Mouse (Mus musculus): ENCODE measurements around the gene Zfp281. TPM values are rescaled to one million over a fixed set of nuclear protein-coding genes. Genes with fewer than 3 reads are reported as not detected.

Zfp281 gene
- 2.6 and 2.9 TPM in 2 replicates for polyA plus RNA-seq (2012; ENCODE audit: insufficient read depth, low replicate concordance)

DNA sequence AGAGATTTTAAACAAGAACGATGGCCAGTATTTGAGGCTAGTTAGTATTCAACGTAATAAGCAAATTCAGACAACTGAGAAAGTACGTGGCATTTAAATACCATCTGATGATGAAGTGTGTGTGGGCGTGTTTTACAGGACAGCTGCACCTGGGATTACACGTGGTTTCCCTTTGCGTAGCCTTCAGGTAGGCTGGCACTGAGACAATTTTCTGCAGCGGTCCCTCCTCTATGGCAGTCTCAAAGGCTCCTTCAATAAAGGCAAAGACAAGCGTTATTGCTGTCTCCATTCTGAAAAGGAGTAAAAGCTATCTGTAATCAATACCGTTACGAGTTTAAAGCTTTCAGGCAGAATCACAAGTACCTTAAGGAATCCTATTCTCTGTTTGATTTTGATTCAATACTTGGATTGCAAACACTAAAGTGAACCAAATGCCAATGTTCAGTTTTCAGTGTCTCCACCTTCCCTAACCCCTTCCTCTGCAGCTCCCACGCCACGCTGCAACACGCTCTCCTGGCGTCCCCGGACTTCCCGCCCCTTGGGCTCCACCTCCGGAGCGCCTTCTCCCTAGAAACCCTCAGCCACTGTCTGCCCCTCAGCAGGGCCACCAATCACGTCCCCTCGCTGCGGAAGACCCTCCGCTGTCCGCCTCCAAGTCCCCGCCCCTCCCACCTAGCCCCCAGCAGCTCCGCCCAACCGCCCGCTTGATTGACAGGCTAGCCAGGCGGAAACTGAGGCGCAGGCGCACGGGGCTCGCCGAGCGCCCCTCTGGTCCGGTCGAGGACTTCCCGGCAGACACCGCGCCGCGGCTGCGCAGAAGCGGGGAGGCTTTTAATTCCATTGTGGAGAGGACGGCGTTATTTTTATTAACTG lies at the start of gene Zfp281:
Gene Zfp281 (plus strand): TSS at position 756 of the 873 bp plus-strand sequence.
- TF ChIP-seq GATA1 (IDR thresholded peaks at IDR 0.05; ENCODE audit: borderline replicate concordance, low read length) (no peak), FLI1 (IDR thresholded peaks at IDR 0.05; ENCODE audit: low read length) (no peak)
- Histone ChIP-seq H3K4me3 (replicated peaks) (peak within 1 kb of the TSS; percentile 96), H3K27me3 (replicated peaks) (no peaks in the 10 kb centered on the region), H3K9me3 (no peaks in the 10 kb centered on the region), H3K36me3 (replicated peaks; ENCODE audit: low read length) (peaks cover 37% of the 10 kb centered on the region), H3K4me1 (peaks cover 43% of the 10 kb centered on the region)

DNA sequence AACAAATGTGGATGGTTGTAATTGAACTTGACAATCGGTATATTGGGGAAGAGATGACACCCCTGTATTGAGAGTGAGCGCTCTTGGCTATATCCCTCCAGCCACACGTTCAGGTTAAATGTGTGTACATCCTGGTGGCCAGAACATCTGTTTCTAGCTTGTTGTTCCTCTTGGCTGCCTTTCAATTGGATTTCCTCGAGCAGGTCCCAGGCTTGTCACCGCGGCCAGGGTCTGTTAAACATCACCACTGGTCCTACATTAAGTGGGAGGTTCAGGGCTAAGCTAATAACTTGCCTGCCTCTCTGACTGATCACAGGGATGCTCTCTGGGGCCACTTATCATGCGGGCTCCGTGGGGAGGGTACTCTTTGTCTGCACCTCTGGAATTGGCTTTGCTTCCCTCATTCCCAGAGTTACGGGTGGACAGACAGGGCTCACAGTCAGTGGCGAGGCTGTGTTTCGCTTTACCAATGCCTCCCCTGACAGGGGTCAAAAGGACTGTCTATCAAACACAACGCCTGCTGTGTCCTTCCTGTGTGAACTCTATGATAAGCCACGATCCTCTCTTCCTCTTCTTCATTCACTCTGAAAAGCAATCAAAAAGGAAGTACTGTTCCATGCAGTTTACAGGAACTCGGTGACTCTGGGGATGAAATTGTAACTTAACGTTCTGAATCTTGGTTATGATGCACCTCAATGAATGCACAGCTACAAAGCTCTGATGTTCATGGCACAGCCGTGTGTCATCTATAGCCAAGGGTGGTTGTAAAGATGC lies 46.6 kb upstream of the Zfp281 start:
- Histone ChIP-seq H3K4me1 (peaks cover 15% of the 10 kb centered on the region), H3K36me3 (replicated peaks; ENCODE audit: low read length) (no peaks in the 10 kb centered on the region), H3K27me3 (replicated peaks) (peaks cover 7% of the 10 kb centered on the region), H3K9me3 (no peaks in the 10 kb centered on the region), H3K4me3 (replicated peaks) (peak overlapping the region; percentile 87)
- no peak for TF ChIP-seq GATA1 (IDR thresholded peaks at IDR 0.05; ENCODE audit: borderline replicate concordance, low read length)
- TF ChIP-seq FLI1 (IDR thresholded peaks at IDR 0.05; ENCODE audit: low read length): no peak

DNA sequence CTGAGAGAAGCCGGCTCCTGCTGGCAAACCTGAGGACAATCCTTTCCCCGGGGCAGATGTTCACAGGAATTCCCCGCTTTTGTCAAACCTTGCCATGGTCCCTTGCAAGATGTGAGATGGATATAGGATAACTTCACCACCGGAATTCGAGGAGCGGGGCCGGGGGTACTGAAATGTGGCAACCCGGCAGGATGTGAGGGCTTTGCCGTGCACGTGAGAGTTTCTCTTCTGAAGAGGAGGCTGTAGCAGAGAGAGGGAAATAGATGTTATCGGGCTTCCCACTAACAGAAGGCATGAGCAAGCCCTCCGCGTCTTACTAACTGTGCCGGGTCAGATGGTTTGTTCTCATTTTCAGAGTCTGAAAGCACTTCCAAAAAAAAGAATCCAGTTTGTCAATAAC lies 45.3 kb upstream of the Zfp281 start:
- H3K9me3 ChIP-seq: no peaks in the 10 kb centered on the region
- peaks cover 15% of the 10 kb centered on the region for H3K4me1 ChIP-seq
- peaks cover 7% of the 10 kb centered on the region for H3K27me3 ChIP-seq (replicated peaks)
- H3K4me3 ChIP-seq (replicated peaks): no peak overlapping the region
- H3K36me3 ChIP-seq (replicated peaks; ENCODE audit: low read length): no peaks in the 10 kb centered on the region
- TF ChIP-seq FLI1 (IDR thresholded peaks at IDR 0.05; ENCODE audit: low read length) (no peak), GATA1 (IDR thresholded peaks at IDR 0.05; ENCODE audit: borderline replicate concordance, low read length) (no peak)

DNA sequence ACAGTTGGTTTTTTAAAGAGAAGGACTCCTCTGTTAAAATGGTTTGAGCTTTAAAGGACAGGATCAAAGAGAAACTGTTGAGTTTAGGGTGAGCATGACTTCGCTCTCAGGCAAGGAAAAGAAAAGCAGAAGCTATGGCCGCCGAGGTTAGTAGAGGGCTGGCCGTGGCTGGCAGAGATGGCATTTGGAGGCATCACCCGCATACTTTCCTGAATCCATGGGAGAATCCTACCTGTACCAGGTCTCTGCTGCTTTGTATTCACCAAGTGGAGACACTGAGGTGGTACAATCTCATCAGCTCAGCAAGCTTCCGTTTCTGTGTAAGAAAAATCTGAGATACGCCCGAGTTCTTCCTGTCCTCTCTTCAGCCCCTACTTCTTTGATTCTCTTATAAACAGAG lies 44.4 kb upstream of the Zfp281 start:
- Histone ChIP-seq H3K36me3 (replicated peaks; ENCODE audit: low read length) (no peaks in the 10 kb centered on the region), H3K27me3 (replicated peaks) (peaks cover 7% of the 10 kb centered on the region), H3K9me3 (no peaks in the 10 kb centered on the region), H3K4me1 (peaks cover 15% of the 10 kb centered on the region), H3K4me3 (replicated peaks) (no peak overlapping the region)
- TF ChIP-seq GATA1 (IDR thresholded peaks at IDR 0.05; ENCODE audit: borderline replicate concordance, low read length) (no peak), FLI1 (IDR thresholded peaks at IDR 0.05; ENCODE audit: low read length) (no peak)

DNA sequence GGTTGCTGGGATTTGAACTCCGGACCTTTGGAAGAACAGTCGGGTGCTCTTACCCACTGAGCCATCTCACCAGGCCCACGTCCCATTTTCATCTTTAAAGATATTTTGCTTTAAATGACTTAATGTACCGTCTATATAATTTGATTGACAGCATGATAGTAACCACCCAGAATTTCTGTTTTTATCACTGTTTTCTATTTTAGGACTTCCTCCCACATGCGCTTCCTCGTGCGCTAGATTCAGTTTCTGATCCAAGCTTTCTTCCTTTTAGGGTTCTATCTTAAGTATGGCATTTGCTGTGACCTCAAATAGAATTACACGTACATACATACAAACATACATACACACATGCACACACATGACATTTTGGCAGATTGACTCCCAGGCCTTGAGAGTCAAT lies 42.9 kb upstream of the Zfp281 start:
- no peak overlapping the region for H3K4me3 ChIP-seq (replicated peaks)
- peaks cover 7% of the 10 kb centered on the region for H3K27me3 ChIP-seq (replicated peaks)
- no peak for TF ChIP-seq GATA1 (IDR thresholded peaks at IDR 0.05; ENCODE audit: borderline replicate concordance, low read length)
- no peak for TF ChIP-seq FLI1 (IDR thresholded peaks at IDR 0.05; ENCODE audit: low read length)
- no peaks in the 10 kb centered on the region for H3K36me3 ChIP-seq (replicated peaks; ENCODE audit: low read length)
- H3K4me1 ChIP-seq: peaks cover 15% of the 10 kb centered on the region
- H3K9me3 ChIP-seq: no peaks in the 10 kb centered on the region

DNA sequence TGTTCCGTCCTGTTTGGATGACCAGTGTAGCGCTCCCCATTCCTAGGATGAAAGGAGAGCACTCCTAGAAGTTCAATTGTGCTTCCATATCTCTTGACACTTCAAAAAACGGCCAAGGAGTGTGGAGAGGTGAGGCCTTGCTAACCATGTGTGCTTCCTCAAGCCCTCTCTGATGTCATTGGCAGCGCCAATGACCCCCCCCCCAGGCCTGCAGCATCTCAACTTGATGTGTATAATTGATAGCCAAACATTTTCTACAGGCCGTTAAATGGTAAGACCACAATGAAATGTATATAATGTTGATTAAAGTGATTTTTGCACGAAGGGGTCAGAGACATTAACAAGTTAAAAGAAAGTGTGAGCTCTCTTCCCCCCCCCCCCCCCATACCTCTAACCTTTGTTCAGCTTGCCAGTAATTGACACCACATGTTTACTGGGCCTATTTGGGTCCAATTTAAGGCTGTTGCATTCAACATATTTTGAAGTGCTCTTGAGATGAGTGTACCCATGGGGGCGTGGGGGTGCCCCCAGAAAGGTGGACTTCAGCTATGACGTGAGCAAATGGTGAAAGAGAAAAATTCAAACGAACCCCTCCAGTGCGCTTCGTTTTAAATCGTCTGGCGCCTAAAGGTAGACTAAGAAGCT lies 36.8 kb upstream of the Zfp281 start:
- no peaks in the 10 kb centered on the region for H3K9me3 ChIP-seq
- H3K4me1 ChIP-seq: peaks cover 5% of the 10 kb centered on the region
- H3K27me3 ChIP-seq (replicated peaks): peaks cover 5% of the 10 kb centered on the region
- no peak for TF ChIP-seq FLI1 (IDR thresholded peaks at IDR 0.05; ENCODE audit: low read length)
- no peak for TF ChIP-seq GATA1 (IDR thresholded peaks at IDR 0.05; ENCODE audit: borderline replicate concordance, low read length)
- H3K36me3 ChIP-seq (replicated peaks; ENCODE audit: low read length): no peaks in the 10 kb centered on the region
- H3K4me3 ChIP-seq (replicated peaks): no peak overlapping the region

DNA sequence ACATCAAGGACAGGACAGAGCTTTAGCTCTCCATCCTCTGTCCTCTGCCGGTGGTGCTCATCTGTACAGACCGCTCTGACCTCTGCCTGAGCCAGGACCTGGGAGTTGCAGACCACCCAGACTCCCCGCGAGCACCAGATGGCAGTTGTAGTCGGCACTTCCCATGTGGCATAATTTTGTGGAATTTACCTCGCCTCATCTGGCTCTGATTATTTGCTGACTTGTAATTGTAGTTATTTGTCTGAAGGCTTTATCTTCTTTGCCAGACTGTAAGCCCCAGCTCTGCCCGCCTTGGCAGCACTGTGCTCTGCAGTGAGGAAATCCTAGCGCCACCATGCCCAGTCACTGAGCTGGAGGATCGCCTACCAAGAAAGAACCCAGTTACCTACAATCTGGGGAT lies 35.8 kb upstream of the Zfp281 start:
- Histone ChIP-seq H3K36me3 (replicated peaks; ENCODE audit: low read length) (no peaks in the 10 kb centered on the region), H3K4me1 (peaks cover 5% of the 10 kb centered on the region), H3K9me3 (0 out of 2 replicates have a peak, but pooled peaks cover 3% of the 10 kb centered on the region), H3K4me3 (replicated peaks) (no peak overlapping the region), H3K27me3 (replicated peaks) (peaks cover 5% of the 10 kb centered on the region)
- TF ChIP-seq GATA1 (IDR thresholded peaks at IDR 0.05; ENCODE audit: borderline replicate concordance, low read length) (no peak), FLI1 (IDR thresholded peaks at IDR 0.05; ENCODE audit: low read length) (no peak)

DNA sequence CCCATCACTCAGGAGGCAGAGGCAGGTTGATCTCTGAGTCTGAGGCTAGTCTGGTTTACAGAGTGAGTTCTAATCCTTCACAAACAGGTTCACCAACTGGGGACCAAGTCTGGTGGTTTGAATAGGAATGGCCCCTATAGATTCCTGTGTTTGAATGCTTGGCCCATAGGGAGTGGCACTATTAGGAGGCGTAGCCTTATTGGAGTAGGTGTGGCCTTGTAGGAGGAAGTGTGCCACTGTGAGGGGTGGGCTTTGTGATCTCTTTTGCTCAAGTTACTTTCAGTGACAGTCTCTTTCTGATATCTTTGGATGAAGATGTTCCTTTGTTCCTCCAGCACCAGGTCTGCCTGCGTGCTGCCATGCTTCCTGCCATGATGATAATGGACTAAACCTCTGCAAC lies 32.0 kb upstream of the Zfp281 start:
- peaks cover 5% of the 10 kb centered on the region for H3K4me1 ChIP-seq
- no peaks in the 10 kb centered on the region for H3K36me3 ChIP-seq (replicated peaks; ENCODE audit: low read length)
- H3K9me3 ChIP-seq: 0 out of 2 replicates have a peak, but pooled peaks cover 3% of the 10 kb centered on the region
- no peak for TF ChIP-seq FLI1 (IDR thresholded peaks at IDR 0.05; ENCODE audit: low read length)
- TF ChIP-seq GATA1 (IDR thresholded peaks at IDR 0.05; ENCODE audit: borderline replicate concordance, low read length): no peak
- H3K27me3 ChIP-seq (replicated peaks): peaks cover 9% of the 10 kb centered on the region
- no peak overlapping the region for H3K4me3 ChIP-seq (replicated peaks)

DNA sequence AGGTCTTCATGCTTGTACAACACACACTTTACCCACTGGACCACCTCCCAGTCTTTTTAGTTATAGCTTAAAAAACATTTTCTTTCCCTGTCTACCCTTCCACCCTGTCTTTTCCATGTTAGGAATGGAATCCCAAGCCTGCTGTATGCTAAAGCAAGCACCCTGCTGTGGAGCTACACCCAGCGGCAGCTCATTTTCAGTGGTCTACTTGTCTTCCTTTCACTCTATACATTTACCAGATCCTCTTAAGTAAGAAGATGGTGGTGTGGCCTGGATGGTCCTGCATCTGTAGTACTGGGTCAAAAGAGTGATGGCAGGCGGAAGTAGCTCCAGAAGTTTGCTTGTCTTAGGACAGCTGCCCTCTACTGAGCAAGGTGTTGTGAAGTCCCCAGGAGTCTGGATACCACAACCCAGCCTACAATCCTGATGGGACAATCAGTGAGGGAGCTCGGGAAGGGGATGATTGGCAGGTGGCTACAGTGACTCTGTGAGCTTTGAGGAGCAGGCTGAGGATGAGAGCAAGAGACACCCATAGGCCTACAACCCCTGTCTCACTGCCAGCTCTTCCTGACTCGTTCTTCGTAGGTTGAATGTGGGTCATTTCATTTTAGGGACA lies 30.4 kb upstream of the Zfp281 start:
- Histone ChIP-seq H3K36me3 (replicated peaks; ENCODE audit: low read length) (no peaks in the 10 kb centered on the region), H3K4me1 (no peaks in the 10 kb centered on the region), H3K4me3 (replicated peaks) (no peak overlapping the region), H3K27me3 (replicated peaks) (peaks cover 6% of the 10 kb centered on the region), H3K9me3 (0 out of 2 replicates have a peak, but pooled peaks cover 3% of the 10 kb centered on the region)
- TF ChIP-seq GATA1 (IDR thresholded peaks at IDR 0.05; ENCODE audit: borderline replicate concordance, low read length) (no peak), FLI1 (IDR thresholded peaks at IDR 0.05; ENCODE audit: low read length) (no peak)

Data from megakaryocyte, embryonic 14.5 days (primary cell).